Mouse (Mus musculus) lung, embryonic 15.5 days (tissue): ENCODE data around the gene Angel1. TPM values are rescaled to one million over a fixed set of nuclear protein-coding genes. Genes with fewer than 3 reads are reported as not detected.

Source experiments
- ATAC-seq: fragments of 200-750 bp; cut with Nextera tagmentation; 2 replicates; pipeline ENCODE4 v1.8.0; 2017; ENCODE audit warnings: moderate number of reproducible peaks, borderline replicate concordance; ENCODE audit not compliant: low FRiP score, low TSS enrichment; ENCODE audit errors: extremely low read depth
- H3K27ac ChIP-seq: fragments of 300-500 bp; sonication (generic); 2 replicates; pipeline ENCODE4 v1.5.1; 2015; ENCODE audit warnings: moderate library complexity, mild to moderate bottlenecking, inconsistent platforms
- H3K27me3 ChIP-seq: fragments of 300-500 bp; sonication (generic); 2 replicates; pipeline ENCODE4 v1.6.1; 2015; ENCODE audit warnings: inconsistent platforms
- H3K36me3 ChIP-seq: fragments of 300-500 bp; sonication (generic); 2 replicates; pipeline ENCODE4 v1.6.1; 2015; ENCODE audit warnings: inconsistent platforms
- H3K4me1 ChIP-seq: fragments of 300-500 bp; sonication (generic); 2 replicates; pipeline ENCODE4 v1.6.1; 2015; ENCODE audit warnings: inconsistent platforms
- H3K4me2 ChIP-seq: fragments of 300-500 bp; sonication (generic); 2 replicates; pipeline ENCODE4 v1.6.1; 2015; ENCODE audit warnings: inconsistent platforms, mild to moderate bottlenecking, moderate library complexity
- H3K4me3 ChIP-seq: fragments of 300-500 bp; sonication (generic); 2 replicates; pipeline ENCODE4 v1.5.1; 2015; ENCODE audit warnings: mild to moderate bottlenecking, inconsistent platforms
- H3K9ac ChIP-seq: fragments of 300-500 bp; sonication (generic); 2 replicates; pipeline ENCODE4 v1.6.1; 2015; ENCODE audit warnings: inconsistent platforms
- H3K9me3 ChIP-seq: fragments of 300-500 bp; sonication (generic); 2 replicates; pipeline ENCODE4 v1.6.1; 2016; ENCODE audit warnings: inconsistent platforms
- WGBS: fragments of 180-500 bp; shearing (Covaris S2); methylation state at CpG from one replicate; pipeline ENCODE4 v1.1.7; 2015; 5-methylcytosine and 5-hydroxymethylcytosine counted together
- polyA plus RNA-seq: library from polyadenylated mRNA; unstranded; fragments of >200 nt; fragmentation: Nextera tagmentation; extraction: Ambion mirVana; gene quantifications from 2 replicates; pipeline ENCODE4 v1.2.1, GENCODE M21; 2015

The Angel1 gene
- polyA plus RNA-seq, 1 experiment from 2014 or later: 13.6 TPM

DNA sequence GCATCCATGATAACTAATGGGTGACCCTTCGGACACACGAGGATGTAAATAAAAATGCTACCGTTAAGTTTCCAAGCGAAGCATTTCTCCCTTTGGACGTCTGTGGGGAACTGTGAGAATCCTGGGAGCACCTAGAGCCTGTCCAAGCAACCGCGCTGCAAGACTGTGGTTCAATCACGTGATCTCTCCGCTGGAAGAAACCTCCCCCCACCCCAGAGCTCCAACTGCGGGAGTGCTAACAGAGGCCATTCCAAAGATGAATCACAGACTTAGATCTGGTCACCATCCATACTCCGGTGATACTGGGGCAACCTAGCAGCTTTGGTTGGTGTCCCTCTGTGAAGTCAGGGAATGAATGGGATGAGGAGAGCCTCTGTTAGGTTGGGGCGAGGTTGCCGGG is 34.8 kb upstream of the Angel1 start:
- 66% methylated on average over 13 of the region's 13 CpGs for WGBS
- no peak overlapping the region for H3K9ac ChIP-seq
- H3K27ac ChIP-seq: no peak overlapping the region
- no peak overlapping the region for H3K4me2 ChIP-seq
- H3K9me3 ChIP-seq: no peaks in the 10 kb centered on the region
- H3K4me3 ChIP-seq: no peak overlapping the region
- H3K36me3 ChIP-seq: no peaks in the 10 kb centered on the region
- H3K27me3 ChIP-seq: no peaks in the 10 kb centered on the region
- H3K4me1 ChIP-seq: no peaks in the 10 kb centered on the region
- ATAC-seq: no peak

DNA sequence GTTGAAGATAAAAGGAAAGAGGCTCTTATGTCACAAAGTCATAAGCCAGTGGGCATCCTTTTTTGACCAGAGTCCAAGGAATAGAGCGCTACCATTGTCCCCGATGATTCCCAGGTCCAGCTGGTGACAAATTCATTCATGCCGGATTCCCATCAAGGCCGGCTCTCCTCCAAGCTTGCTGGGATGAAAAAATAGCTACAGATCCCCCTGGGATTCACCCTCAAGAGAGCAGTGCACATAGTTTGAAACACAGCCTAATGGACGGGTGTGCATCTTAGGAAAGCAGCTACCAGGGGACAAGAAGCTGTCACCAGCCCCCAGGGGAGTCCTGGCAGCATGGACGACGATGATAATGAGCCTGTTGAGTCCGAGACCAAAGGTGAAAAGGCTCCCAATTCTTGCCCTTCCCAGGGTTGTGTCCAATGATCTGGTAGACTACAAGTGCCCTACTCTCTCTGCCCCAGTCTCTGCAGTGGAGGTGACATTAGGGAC is 8.1 kb upstream of the Angel1 start, which contains the start of gene Lrrc74a:
Gene Lrrc74a (plus strand): TSS at position 51 of the 492 bp plus-strand sequence.
- WGBS: 78% methylated on average over 8 of the region's 8 CpGs
- ATAC-seq: no peak

DNA sequence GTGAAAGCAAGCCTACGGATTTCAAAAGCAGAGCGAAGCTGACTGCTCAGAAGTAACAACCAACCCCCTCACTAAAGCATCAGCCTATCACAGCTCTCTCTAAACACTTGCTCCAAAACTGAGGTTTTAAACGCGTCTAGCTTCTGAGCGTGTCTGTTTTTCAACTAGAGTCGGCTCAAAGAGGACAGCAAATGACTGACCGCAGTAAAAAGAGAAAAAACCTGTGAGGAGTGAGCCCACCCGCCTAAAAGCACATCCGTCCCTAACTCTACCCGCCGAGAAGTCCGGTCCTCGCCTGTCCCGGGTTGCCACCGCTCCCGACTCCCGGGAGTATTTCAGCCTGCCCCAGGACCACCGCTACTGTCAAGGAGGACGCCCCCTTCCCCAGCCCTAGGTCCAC is 554 bp downstream of the Angel1 start:
- peak; percentile 12; the same call in 1 of the 2 replicates for ATAC-seq

More for the DNA sequence above, 8.1 kb upstream of the Angel1 start, which contains the start of gene Lrrc74a:
- H3K9me3 ChIP-seq: no peaks in the 10 kb centered on the region
- no peak within 1 kb of the TSS for H3K27ac ChIP-seq
- no peak within 1 kb of the TSS for H3K9ac ChIP-seq
- no peak within 1 kb of the TSS for H3K4me2 ChIP-seq
- H3K4me1 ChIP-seq: no peaks in the 10 kb centered on the region
- no peaks in the 10 kb centered on the region for H3K27me3 ChIP-seq
- H3K4me3 ChIP-seq: no peak within 1 kb of the TSS
- H3K36me3 ChIP-seq: no peaks in the 10 kb centered on the region

DNA sequence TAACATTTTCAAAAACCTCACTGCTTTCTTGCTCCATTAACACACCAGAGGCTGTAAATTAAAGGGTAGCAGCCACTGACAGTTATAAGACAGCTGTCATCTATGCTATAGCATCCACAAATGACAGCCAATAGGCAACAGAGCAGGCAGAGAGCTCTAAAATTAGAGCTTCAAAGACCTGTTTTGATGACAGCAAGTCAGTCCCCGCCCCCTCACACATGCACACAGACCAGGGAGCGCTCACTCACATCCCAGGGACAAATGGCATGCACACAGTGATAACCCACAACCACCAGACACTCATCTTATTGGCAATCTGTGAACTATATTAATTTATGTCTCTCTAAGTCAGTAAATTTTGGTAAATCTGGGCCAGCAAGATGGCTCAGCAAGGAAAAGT is 2.0 kb downstream of the Angel1 start:
- H3K27me3 ChIP-seq: no peaks in the 10 kb centered on the region
- no peaks in the 10 kb centered on the region for H3K36me3 ChIP-seq
- H3K9me3 ChIP-seq: no peaks in the 10 kb centered on the region
- 76% methylated on average over 2 of the region's 2 CpGs for WGBS
- H3K4me1 ChIP-seq: peaks cover 18% of the 10 kb centered on the region; the same call in 1 of the 2 replicates
- H3K27ac ChIP-seq: no peak overlapping the region
- no peak overlapping the region for H3K4me3 ChIP-seq
- no peak overlapping the region for H3K4me2 ChIP-seq
- no peak for ATAC-seq
- H3K9ac ChIP-seq: no peak overlapping the region

More for the DNA sequence above, 554 bp downstream of the Angel1 start:
- H3K9ac ChIP-seq: peak overlapping the region; percentile 72
- H3K4me1 ChIP-seq: peaks cover 18% of the 10 kb centered on the region; the same call in 1 of the 2 replicates
- H3K27me3 ChIP-seq: no peaks in the 10 kb centered on the region
- no peaks in the 10 kb centered on the region for H3K9me3 ChIP-seq
- peak overlapping the region; percentile 89 for H3K4me2 ChIP-seq
- no peaks in the 10 kb centered on the region for H3K36me3 ChIP-seq
- peak overlapping the region; percentile 56 for H3K27ac ChIP-seq
- WGBS: 2% methylated on average over 19 of the region's 19 CpGs
- peak overlapping the region; percentile 69 for H3K4me3 ChIP-seq

DNA sequence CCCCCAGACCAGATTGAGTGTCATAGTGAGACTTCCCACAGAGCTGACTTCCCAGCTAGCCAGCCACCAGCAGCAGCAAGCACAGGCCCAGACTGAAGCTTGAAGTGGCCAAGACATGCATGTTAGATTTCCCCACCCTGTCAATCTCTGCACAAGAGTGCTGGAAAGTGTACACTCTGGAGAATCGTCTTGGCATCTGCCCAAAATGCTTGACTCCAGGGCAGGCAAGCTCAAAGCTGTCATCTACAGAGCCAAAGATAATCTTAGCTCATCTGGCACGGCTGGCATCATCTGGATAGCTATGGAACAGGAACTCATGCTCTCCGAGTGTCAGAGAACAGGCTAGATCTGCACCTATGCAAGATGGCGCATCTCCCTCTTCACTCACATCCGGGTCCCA is 4.8 kb downstream of the Angel1 start:
- Histone ChIP-seq H3K9me3 (no peaks in the 10 kb centered on the region), H3K4me2 (no peak overlapping the region), H3K4me3 (no peak overlapping the region), H3K9ac (no peak overlapping the region), H3K36me3 (no peaks in the 10 kb centered on the region), H3K27me3 (no peaks in the 10 kb centered on the region), H3K4me1 (peaks cover 20% of the 10 kb centered on the region; the same call in 1 of the 2 replicates), H3K27ac (no peak overlapping the region)
- 56% methylated on average over 5 of the region's 5 CpGs for WGBS
- no peak for ATAC-seq

DNA sequence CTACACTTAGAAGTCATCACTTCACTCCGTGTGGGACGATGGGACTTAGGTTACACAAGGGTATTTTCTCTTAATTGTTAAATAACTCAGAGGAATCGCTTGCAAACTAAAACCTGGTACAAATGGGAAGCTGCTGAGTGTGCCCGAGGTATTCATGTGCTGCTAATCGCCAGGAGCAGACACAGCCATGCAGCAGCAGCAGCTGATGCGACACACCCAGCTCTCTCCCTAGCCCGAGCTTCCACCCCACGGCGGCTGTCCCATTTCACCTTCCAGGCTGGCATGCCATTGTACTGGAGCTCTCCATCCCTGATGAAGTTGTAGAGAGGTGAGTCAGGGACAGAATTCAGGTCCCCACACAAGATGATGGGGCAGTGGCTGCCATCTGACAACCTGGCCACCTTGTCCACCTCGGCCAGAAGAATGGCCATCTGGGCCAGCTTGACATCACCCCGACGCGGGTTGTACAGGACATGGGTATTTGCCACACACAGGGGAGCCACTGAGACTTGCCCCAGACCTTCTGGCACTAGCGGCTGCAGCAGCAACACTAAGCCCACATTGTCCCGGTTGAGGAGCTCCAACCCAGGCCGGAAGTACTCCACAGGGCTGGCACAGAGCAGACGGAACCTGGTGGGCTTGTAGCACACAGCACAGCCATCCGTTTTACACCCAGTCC is 6.2 kb downstream of the Angel1 start:
- Histone ChIP-seq H3K27ac (no peak overlapping the region), H3K9me3 (no peaks in the 10 kb centered on the region), H3K9ac (no peak overlapping the region), H3K4me3 (no peak overlapping the region), H3K4me1 (peaks cover 16% of the 10 kb centered on the region; the same call in 1 of the 2 replicates), H3K36me3 (no peaks in the 10 kb centered on the region), H3K4me2 (no peak overlapping the region), H3K27me3 (no peaks in the 10 kb centered on the region)
- no peak for ATAC-seq
- WGBS: 82% methylated on average over 18 of the region's 18 CpGs

DNA sequence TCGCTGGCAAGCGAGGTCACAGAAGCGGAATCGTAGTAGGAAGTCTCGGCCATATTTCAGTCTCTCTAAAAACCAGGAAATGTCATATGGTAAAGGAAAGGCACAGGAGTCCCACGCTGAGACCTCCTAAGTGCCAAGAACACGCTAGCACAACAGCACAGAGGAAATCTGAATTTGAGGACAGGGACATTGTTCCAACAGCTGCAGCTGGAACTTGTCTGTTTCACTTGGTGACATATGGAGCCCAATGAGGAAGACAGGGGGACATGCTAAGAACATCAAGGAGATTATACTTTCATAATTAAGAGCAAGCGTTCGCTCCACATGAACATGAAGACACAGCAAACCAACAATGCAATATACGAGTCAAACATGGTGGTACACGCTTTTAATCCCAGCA is 9.3 kb downstream of the Angel1 start:
- 63% methylated on average over 11 of the region's 11 CpGs for WGBS
- no peak for ATAC-seq
- H3K9me3 ChIP-seq: no peaks in the 10 kb centered on the region
- peaks cover 11% of the 10 kb centered on the region; the same call in 1 of the 2 replicates for H3K4me1 ChIP-seq
- H3K27ac ChIP-seq: no peak overlapping the region
- no peak overlapping the region for H3K4me3 ChIP-seq
- H3K27me3 ChIP-seq: no peaks in the 10 kb centered on the region
- H3K4me2 ChIP-seq: no peak overlapping the region
- no peak overlapping the region for H3K9ac ChIP-seq
- H3K36me3 ChIP-seq: no peaks in the 10 kb centered on the region

DNA sequence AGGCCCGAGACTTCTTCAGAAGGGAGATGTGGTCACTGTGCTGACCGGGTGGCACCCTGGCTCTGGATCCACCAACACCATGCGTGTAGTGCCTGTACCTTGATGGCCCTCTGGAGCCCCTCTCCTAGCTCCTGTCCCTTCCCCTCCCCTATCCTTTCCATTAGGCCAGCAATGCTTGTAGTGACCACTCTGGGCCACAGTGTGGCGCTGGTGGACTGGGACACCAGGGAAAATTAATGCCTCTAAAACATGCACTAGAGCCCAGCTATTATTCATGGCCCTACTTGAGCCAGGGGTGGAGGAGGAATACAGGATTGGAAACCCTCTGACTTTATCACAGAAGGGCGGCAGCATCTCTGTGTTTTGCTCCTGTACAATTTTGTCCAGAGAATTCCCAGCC is 10.9 kb downstream of the Angel1 start:
- Histone ChIP-seq H3K9me3 (no peaks in the 10 kb centered on the region), H3K36me3 (no peaks in the 10 kb centered on the region), H3K27ac (no peak overlapping the region), H3K9ac (no peak overlapping the region), H3K4me3 (no peak overlapping the region), H3K4me2 (no peak overlapping the region), H3K27me3 (no peaks in the 10 kb centered on the region), H3K4me1 (0 out of 2 replicates have a peak, but pooled peaks cover 2% of the 10 kb centered on the region)
- ATAC-seq: no peak
- WGBS: 60% methylated on average over 5 of the region's 5 CpGs

DNA sequence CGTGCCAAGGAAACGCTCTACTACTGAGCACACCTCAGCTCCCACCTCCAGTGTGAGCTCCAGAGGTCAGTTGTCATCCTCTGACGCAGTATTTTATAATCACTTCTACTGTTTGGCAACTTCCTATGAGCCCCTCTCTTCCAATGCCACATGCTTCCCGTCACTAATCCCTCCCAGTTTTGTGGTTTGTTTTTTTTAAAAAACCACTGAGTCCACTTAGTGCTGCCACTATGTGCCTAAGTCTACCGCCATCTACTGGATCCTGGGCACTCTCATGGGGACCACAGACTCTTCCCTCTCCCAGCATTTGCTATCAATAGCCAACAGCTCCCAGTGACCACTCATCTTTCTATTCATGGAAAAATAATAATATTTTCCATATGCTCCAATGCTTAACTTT is 12.2 kb downstream of the Angel1 start:
- no peak overlapping the region for H3K27ac ChIP-seq
- H3K4me1 ChIP-seq: 0 out of 2 replicates have a peak, but pooled peaks cover 2% of the 10 kb centered on the region
- H3K4me3 ChIP-seq: no peak overlapping the region
- no peak overlapping the region for H3K9ac ChIP-seq
- ATAC-seq: no peak
- H3K27me3 ChIP-seq: no peaks in the 10 kb centered on the region
- no peak overlapping the region for H3K4me2 ChIP-seq
- 51% methylated on average over 5 of the region's 5 CpGs for WGBS
- no peaks in the 10 kb centered on the region for H3K9me3 ChIP-seq
- no peaks in the 10 kb centered on the region for H3K36me3 ChIP-seq

DNA sequence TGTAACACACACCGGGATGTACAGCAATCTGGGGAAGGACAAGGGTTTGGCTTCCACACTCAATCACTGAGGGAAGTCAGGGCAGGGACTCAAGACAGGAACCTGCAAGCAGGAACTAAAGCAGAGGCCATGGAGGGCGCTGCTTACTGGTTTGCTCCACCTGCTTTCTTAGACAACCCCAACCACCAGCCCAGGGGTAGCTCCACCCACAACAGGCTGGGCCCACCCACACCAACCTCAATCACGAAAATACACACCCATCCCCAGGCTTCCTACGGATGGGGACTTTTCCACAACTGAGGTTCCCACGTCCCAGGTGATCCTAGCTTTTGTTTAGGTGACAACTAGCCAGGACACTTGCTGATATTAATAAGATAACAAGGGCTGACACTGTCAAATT is 20.4 kb downstream of the Angel1 start:
- no peaks in the 10 kb centered on the region for H3K36me3 ChIP-seq
- no peak overlapping the region for H3K9ac ChIP-seq
- H3K4me2 ChIP-seq: no peak overlapping the region
- no peak for ATAC-seq
- peaks cover 2% of the 10 kb centered on the region; the same call in 1 of the 2 replicates for H3K4me1 ChIP-seq
- WGBS: 74% methylated on average over 5 of the region's 5 CpGs
- H3K4me3 ChIP-seq: no peak overlapping the region
- no peak overlapping the region for H3K27ac ChIP-seq
- no peaks in the 10 kb centered on the region for H3K27me3 ChIP-seq
- no peaks in the 10 kb centered on the region for H3K9me3 ChIP-seq

DNA sequence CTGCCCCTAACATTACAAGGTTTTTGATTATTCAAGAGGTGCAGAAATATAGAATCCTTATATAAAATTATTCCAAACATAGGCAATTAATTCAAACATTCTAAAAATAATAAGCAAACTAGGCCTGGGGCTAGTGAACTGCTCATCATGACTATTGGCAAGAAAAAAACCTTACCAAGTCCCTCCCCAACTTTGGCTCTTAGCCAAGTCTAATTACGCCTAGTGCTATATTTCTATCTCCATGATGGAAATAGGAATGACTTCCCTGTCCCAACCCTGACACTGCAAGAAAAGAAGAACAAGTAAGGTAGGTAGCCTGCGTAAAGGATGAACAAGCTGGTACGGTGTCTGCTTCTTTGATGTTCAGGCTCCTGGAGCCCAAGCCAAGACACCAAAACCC is 23.6 kb downstream of the Angel1 start:
- 91% methylated on average over 3 of the region's 3 CpGs for WGBS
- Histone ChIP-seq H3K27me3 (no peaks in the 10 kb centered on the region), H3K4me2 (no peak overlapping the region), H3K4me1 (peaks cover 31% of the 10 kb centered on the region), H3K4me3 (no peak overlapping the region), H3K9me3 (no peaks in the 10 kb centered on the region), H3K27ac (no peak overlapping the region), H3K9ac (no peak overlapping the region), H3K36me3 (no peaks in the 10 kb centered on the region)
- no peak for ATAC-seq

DNA sequence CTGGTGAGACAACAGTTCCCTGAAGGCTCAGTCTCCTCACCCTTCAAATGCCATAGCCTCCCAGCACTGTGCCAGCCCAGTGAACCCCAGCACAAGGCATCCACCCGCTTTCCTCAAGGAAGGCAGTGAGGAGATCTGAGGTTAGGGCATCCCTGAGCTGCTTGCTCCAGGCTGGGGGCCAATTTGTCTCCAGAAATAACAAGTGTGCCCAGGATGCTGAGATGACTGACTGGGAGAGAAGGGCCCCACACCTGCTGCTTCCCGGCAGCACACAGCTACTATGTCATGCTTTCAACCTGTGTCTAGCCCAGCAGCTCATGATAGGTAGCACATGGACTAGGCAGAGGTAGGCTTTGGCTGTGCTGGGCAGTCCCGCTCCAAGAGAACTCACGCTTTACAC is 24.8 kb downstream of the Angel1 start:
- no peak overlapping the region for H3K4me3 ChIP-seq
- 91% methylated on average over 4 of the region's 4 CpGs for WGBS
- no peak overlapping the region for H3K9ac ChIP-seq
- peaks cover 31% of the 10 kb centered on the region for H3K4me1 ChIP-seq
- no peaks in the 10 kb centered on the region for H3K36me3 ChIP-seq
- no peak overlapping the region for H3K27ac ChIP-seq
- no peak for ATAC-seq
- no peak overlapping the region for H3K4me2 ChIP-seq
- H3K9me3 ChIP-seq: no peaks in the 10 kb centered on the region
- no peaks in the 10 kb centered on the region for H3K27me3 ChIP-seq
